Mouse (Mus musculus) lung, postnatal 0 days (tissue): ENCODE measurements around the gene C8g. TPM values are rescaled to one million over a fixed set of nuclear protein-coding genes. Genes with fewer than 3 reads are reported as not detected.

ENCODE experiments used
- ATAC-seq: fragments of 200-750 bp; cut with Nextera tagmentation; 2 replicates; pipeline ENCODE4 v1.8.0; 2017; ENCODE audit warnings: moderate library complexity
- DNase-seq: peaks from one replicate; pipeline ENCODE4 v3.0.0-alpha.2; 2016; ENCODE audit warnings: low spot score
- H3K27ac ChIP-seq: fragments of 300-500 bp; sonication (generic); 2 replicates; pipeline ENCODE4 v1.5.1; 2014; ENCODE audit warnings: antibody characterized with exemption, mild to moderate bottlenecking, low read length, mixed read lengths
- H3K27me3 ChIP-seq: fragments of 300-500 bp; sonication (generic); replicated peaks from 2 replicates; pipeline ENCODE4 v1.6.1; 2014; ENCODE audit warnings: low read length, mixed read lengths; ENCODE audit not compliant: insufficient read depth
- H3K36me3 ChIP-seq: fragments of 300-500 bp; sonication (generic); 2 replicates; pipeline ENCODE4 v1.6.1; 2014; ENCODE audit warnings: low read length, mixed read lengths; ENCODE audit not compliant: insufficient read depth
- H3K4me1 ChIP-seq: fragments of 300-500 bp; sonication (generic); 2 replicates; pipeline ENCODE4 v1.6.1; 2014; ENCODE audit warnings: antibody characterized with exemption, low read depth, low read length, mixed read lengths; ENCODE audit not compliant: insufficient read depth
- H3K4me2 ChIP-seq: fragments of 300-500 bp; sonication (generic); replicated peaks from 2 replicates; pipeline ENCODE4 v1.6.1; 2014; ENCODE audit warnings: low read depth, mild to moderate bottlenecking, low read length, moderate library complexity, mixed read lengths
- H3K4me3 ChIP-seq: fragments of 300-500 bp; sonication (generic); 2 replicates; pipeline ENCODE4 v1.5.1; 2014; ENCODE audit warnings: low read depth, low read length
- H3K9ac ChIP-seq: fragments of 300-500 bp; sonication (generic); replicated peaks from 2 replicates; pipeline ENCODE4 v1.6.1; 2014; ENCODE audit warnings: low read depth, mild to moderate bottlenecking
- H3K9me3 ChIP-seq: fragments of 300-500 bp; sonication (generic); 2 replicates; pipeline ENCODE4 v1.6.1; 2016; ENCODE audit warnings: low read length, mixed read lengths
- CTCF ChIP-seq: IDR thresholded peaks from 2 replicates; pipeline ENCODE4 v1.5.1; 2016; ENCODE audit warnings: antibody characterized with exemption, mild to moderate bottlenecking
- EP300 ChIP-seq: IDR thresholded peaks from 2 replicates; pipeline ENCODE4 v1.6.1; 2016; ENCODE audit warnings: antibody characterized with exemption, mild to moderate bottlenecking, control low read depth
- WGBS: fragments of 180-500 bp; shearing (Covaris S2); extraction: QIAGEN DNeasy Blood & Tissue Kit; methylation state at CpG from one replicate; pipeline ENCODE4 v1.1.7; 2014; 5-methylcytosine and 5-hydroxymethylcytosine counted together
- polyA plus RNA-seq: library from polyadenylated mRNA; unstranded; fragments of >200 nt; fragmentation: Nextera tagmentation; extraction: Ambion mirVana; gene quantifications from 2 replicates; pipeline ENCODE4 v1.2.1, GENCODE M21; 2015

The C8g gene
- polyA plus RNA-seq, 1 experiment from 2014 or later: 3.2 TPM

DNA sequence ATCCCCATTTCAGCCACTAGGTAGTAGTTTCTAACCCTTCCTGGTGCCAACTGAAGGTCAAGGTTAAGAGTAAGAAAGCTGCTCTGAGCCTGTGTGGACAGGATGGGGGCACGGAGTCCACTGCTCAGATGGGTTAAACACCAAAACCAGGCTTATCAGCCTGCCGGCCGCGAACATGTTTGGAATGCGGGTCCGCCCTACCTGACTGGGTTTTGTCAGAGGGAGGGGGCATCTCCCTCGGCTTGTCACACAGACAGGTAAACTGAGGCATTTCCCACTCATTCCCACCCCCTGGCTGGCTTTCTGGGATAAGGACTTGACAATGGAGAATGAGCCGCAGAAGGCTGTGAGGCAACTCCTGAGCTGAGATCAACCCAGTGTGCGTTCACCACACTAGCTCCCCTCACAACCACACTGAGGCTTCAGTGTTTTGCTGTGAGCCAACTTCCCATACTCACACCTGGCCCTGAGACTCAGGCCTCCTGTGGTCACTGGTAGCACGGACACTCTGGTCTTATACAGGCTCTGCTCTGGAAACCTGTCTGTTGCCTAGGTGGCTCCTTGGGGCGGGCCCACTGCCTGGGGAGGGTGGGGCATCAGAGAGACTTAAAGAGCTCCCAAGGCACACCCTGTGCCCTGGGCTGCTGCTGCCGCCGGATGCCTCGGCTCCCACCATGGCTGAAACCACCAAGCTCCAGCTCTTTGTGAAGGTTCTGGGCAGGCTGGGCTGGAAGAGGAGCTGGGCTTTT, 45.1 kb downstream of the C8g start, which contains the start of gene Clic3:
Gene Clic3 (plus strand): TSS at position 634 of the 749 bp plus-strand sequence.
- Histone ChIP-seq H3K4me2 (peak within 1 kb of the TSS; percentile 54), H3K4me1 (peaks cover 8% of the 10 kb centered on the region; the same call in 1 of the 2 replicates), H3K36me3 (no peaks in the 10 kb centered on the region), H3K9ac (peak within 1 kb of the TSS; percentile 63), H3K27me3 (no peaks in the 10 kb centered on the region), H3K27ac (peak within 1 kb of the TSS; percentile 96), H3K4me3 (peak within 1 kb of the TSS; percentile 34), H3K9me3 (no peaks in the 10 kb centered on the region)
- WGBS: 32% methylated on average over 14 of the region's 14 CpGs
- peak; percentile 63 for ATAC-seq
- DNase-seq: peak; percentile 91
- TF ChIP-seq CTCF: peak; percentile 26; the same call in 1 of the 2 replicates
- TF ChIP-seq EP300: 0 out of 2 replicates have a peak, but pooled peaks have one; percentile 33

DNA sequence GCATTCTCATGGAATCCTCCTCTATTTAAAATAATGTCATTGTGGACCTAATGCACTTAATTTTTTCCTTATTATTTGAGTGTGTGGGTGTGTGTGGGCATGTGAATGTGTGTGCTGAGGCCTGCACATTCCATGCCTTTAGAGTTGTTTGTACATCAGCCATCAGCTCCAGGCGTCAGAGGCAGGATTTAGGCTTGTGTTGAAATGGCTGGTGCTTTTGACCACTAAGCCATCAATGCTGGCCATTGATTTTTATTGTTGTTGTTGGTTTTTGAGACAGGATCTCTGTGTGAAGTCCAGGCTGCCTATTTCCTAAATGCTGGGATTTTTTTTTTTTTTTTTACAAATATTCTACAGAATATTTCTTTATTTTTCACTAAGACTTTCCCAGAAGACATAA, 48.6 kb downstream of the C8g start:
- Histone ChIP-seq H3K4me3 (no peak overlapping the region), H3K36me3 (no peaks in the 10 kb centered on the region), H3K4me1 (no peaks in the 10 kb centered on the region), H3K9me3 (no peaks in the 10 kb centered on the region), H3K27me3 (no peaks in the 10 kb centered on the region), H3K27ac (no peak overlapping the region), H3K9ac (no peak overlapping the region), H3K4me2 (no peak overlapping the region)
- WGBS: 19% methylated on average over 1 of the region's 1 CpGs
- no peak for ATAC-seq
- no peak for DNase-seq
- no peak for TF ChIP-seq EP300
- no peak for TF ChIP-seq CTCF

DNA sequence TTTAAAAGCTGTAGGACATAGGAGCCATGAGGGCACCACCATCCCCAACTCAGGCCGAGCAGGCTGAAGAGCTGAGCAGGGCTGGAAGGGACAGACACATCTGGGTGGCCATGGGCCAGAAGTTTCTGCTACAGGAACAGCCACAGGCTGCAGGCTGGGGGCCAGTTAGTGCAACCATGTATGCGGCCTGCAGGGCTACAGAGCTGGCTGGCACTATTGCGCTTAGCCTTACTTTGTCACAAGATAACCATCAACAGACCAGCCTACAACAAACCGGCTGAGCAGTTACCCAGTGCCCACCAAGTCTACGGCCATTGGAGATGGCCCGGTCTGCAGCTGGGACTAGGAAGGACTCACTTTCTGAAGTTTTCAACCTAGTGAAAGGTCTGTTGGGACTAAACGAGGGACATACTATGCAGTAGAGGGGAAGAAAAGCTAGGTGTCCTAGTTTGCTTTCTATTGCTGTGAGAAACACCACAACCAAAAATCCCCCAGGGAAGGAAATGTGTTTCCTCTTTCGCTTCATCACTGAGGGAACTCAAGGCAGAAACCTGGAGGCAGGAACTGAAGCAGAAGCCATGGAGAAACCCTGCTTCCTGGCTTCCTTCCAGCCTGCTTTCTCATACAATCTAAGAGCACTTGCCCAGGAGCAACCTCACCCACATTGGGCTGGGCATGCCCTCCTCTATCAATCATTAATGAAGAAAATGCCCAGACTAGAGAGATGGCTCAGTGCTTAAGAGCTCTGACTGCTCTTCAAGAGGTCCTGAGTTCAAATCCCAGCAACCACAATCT, 50.5 kb downstream of the C8g start:
- no peak overlapping the region for H3K9ac ChIP-seq
- 72% methylated on average over 8 of the region's 8 CpGs for WGBS
- ATAC-seq (no peak), DNase-seq (no peak)
- H3K36me3 ChIP-seq: no peaks in the 10 kb centered on the region
- H3K4me2 ChIP-seq: no peak overlapping the region
- no peaks in the 10 kb centered on the region for H3K4me1 ChIP-seq
- no peak for TF ChIP-seq CTCF
- TF ChIP-seq EP300: no peak
- no peaks in the 10 kb centered on the region for H3K27me3 ChIP-seq
- H3K27ac ChIP-seq: no peak overlapping the region
- H3K4me3 ChIP-seq: no peak overlapping the region
- H3K9me3 ChIP-seq: no peaks in the 10 kb centered on the region

Other genes starting within 250 kb of the C8g start
- 43.2 and 44.9 TPM in 2 replicates for gene Tmem203, start 246.3 kb downstream of the C8g start, polyA plus RNA-seq
- 7.2 and 7.4 TPM in 2 replicates for gene Tprn, start 239.1 kb downstream of the C8g start, polyA plus RNA-seq
- gene Ssna1, start 229.3 kb downstream of the C8g start, polyA plus RNA-seq: 146 and 173 TPM in 2 replicates
- gene Anapc2, start 229.2 kb downstream of the C8g start, polyA plus RNA-seq: 88.4 and 89.0 TPM in 2 replicates
- gene Tmem210, start 213.6 kb downstream of the C8g start, polyA plus RNA-seq: not detected in 2 replicates
- 42.2 and 46.5 TPM in 2 replicates for gene Lrrc26, start 211.8 kb downstream of the C8g start, polyA plus RNA-seq
- 0.30 and 0.36 TPM in 2 replicates for gene Grin1, start 182.5 kb downstream of the C8g start, polyA plus RNA-seq
- gene Man1b1, start 169.4 kb downstream of the C8g start, polyA plus RNA-seq: 36.8 and 40.9 TPM in 2 replicates
- 10.5 and 11.1 TPM in 2 replicates for gene Dpp7, start 145.4 kb downstream of the C8g start, polyA plus RNA-seq
- gene Uap1l1, start 136.0 kb downstream of the C8g start, polyA plus RNA-seq: 74.4 and 75.5 TPM in 2 replicates
- 2.2 and 2.4 TPM in 2 replicates for gene Sapcd2, start 129.4 kb downstream of the C8g start, polyA plus RNA-seq
- 2.6 and 2.8 TPM in 2 replicates for gene Entpd2, start 105.8 kb downstream of the C8g start, polyA plus RNA-seq
- gene Npdc1, start 102.4 kb downstream of the C8g start, polyA plus RNA-seq: 42.7 and 45.3 TPM in 2 replicates
- gene Fut7, start 78.5 kb downstream of the C8g start, polyA plus RNA-seq: 0.32 and 0.45 TPM in 2 replicates
- gene Abca2, start 73.0 kb downstream of the C8g start, polyA plus RNA-seq: 2.7 and 4.0 TPM in 2 replicates
- 633 and 715 TPM in 2 replicates for gene Clic3, start 44.9 kb downstream of the C8g start, polyA plus RNA-seq
- gene Paxx, start 40.6 kb downstream of the C8g start, polyA plus RNA-seq: 67.4 and 68.9 TPM in 2 replicates
- 5.8 and 6.1 TPM in 2 replicates for gene Ptgds, start 31.7 kb downstream of the C8g start, polyA plus RNA-seq
- not detected in 2 replicates for gene Lcn12, start 7.8 kb downstream of the C8g start, polyA plus RNA-seq
- gene Fbxw5, start 969 bp downstream of the C8g start, polyA plus RNA-seq: 39.7 and 43.4 TPM in 2 replicates
- 20.7 and 21.0 TPM in 2 replicates for gene Traf2, start 45.2 kb upstream of the C8g start, polyA plus RNA-seq
- 297 and 329 TPM in 2 replicates for gene Edf1, start 56.1 kb upstream of the C8g start, polyA plus RNA-seq
- 0.31 and 1.2 TPM in 2 replicates for gene Mamdc4, start 73.1 kb upstream of the C8g start, polyA plus RNA-seq
- 97.7 and 103 TPM in 2 replicates for gene Phpt1, start 73.5 kb upstream of the C8g start, polyA plus RNA-seq
- gene Ajm1, start 80.0 kb upstream of the C8g start, polyA plus RNA-seq: 0.07 TPM in 1 of 2 replicates, not detected in the other
- 34.7 and 41.2 TPM in 2 replicates for gene Rabl6, start 106.8 kb upstream of the C8g start, polyA plus RNA-seq
- 0.38 and 0.44 TPM in 2 replicates for gene Ccdc183, start 116.0 kb upstream of the C8g start, polyA plus RNA-seq
- 26.0 and 29.9 TPM in 2 replicates for gene Tmem141, start 120.3 kb upstream of the C8g start, polyA plus RNA-seq
- 2.5 and 2.8 TPM in 2 replicates for gene Fcna, start 126.3 kb upstream of the C8g start, polyA plus RNA-seq
- not detected in 2 replicates for gene Lcn8, start 151.4 kb upstream of the C8g start, polyA plus RNA-seq
- gene Lcn5, start 156.2 kb upstream of the C8g start, polyA plus RNA-seq: not detected in 2 replicates
- gene Lcn6, start 175.1 kb upstream of the C8g start, polyA plus RNA-seq: not detected in 2 replicates
- not detected in 2 replicates for gene Lcn10, start 181.0 kb upstream of the C8g start, polyA plus RNA-seq
- gene Obp2a, start 198.3 kb upstream of the C8g start, polyA plus RNA-seq: not detected in 2 replicates
- gene Bmyc, start 205.0 kb upstream of the C8g start, polyA plus RNA-seq: 57.8 and 58.7 TPM in 2 replicates
- not detected in 2 replicates for gene Obp2b, start 235.3 kb upstream of the C8g start, polyA plus RNA-seq